Mouse (Mus musculus): Measurements from ENCODE around the gene Cenpl.
"Not testable (repeated sequence)": the region's sequence is repeated elsewhere in the genome, so short reads cannot be mapped to it uniquely, and the experiment has no call there.

The Cenpl gene

GRCm38 (mm10) chr1:161070352-161071271 lies at the start of gene Cenpl, which contains the start of gene Dars2:
Cenpl (plus strand) TSS chr1:161070713.
Dars2 (minus strand) TSS chr1:161070658.
- peak; percentile 93 to 98 for DNase-seq (ENCODE audit: low spot score in 2 of 2)

GRCm38 (mm10) chr1:161025410-161026210 lies 44.9 kb upstream of the Cenpl start:
- no peak for DNase-seq (ENCODE audit: low spot score in 2 of 2)

- no peak for DNase-seq (ENCODE audit: low spot score in 2 of 2)
Observed at GRCm38 (mm10) chr1:161027196-161027595, 43.3 kb upstream of the Cenpl start.

- not testable (repeated sequence) for DNase-seq (ENCODE audit: low spot score in 2 of 2)
Observed at GRCm38 (mm10) chr1:161028427-161028826, 42.1 kb upstream of the Cenpl start.

- no peak for DNase-seq (ENCODE audit: low spot score in 2 of 2)
Observed at GRCm38 (mm10) chr1:161030058-161030457, 40.5 kb upstream of the Cenpl start.

- DNase-seq (ENCODE audit: low spot score in 2 of 2), result no peak
Observed at GRCm38 (mm10) chr1:161031881-161032280, 38.6 kb upstream of the Cenpl start.

- DNase-seq (ENCODE audit: low spot score in 2 of 2), result no peak
Observed at GRCm38 (mm10) chr1:161032345-161032744, 38.2 kb upstream of the Cenpl start.

- no peak for DNase-seq (ENCODE audit: low spot score in 2 of 2)
Observed at GRCm38 (mm10) chr1:161033856-161034434, 36.6 kb upstream of the Cenpl start.

- peak; percentile 97 to 98 for DNase-seq (ENCODE audit: low spot score in 2 of 2)
Observed at GRCm38 (mm10) chr1:161034435-161035280, 35.9 kb upstream of the Cenpl start, which contains the start of gene Zbtb37. Zbtb37 (minus strand) TSS chr1:161034849.

- DNase-seq (ENCODE audit: low spot score in 2 of 2), result no peak
Observed at GRCm38 (mm10) chr1:161035281-161035785, 35.2 kb upstream of the Cenpl start.

GRCm38 (mm10) chr1:161035786-161036404 lies 34.6 kb upstream of the Cenpl start:
- DNase-seq (ENCODE audit: low spot score in 2 of 2), result no peak

- DNase-seq (ENCODE audit: low spot score in 2 of 2), result no peak
Observed at GRCm38 (mm10) chr1:161036411-161036841, 34.1 kb upstream of the Cenpl start.

- no peak for DNase-seq (ENCODE audit: low spot score in 2 of 2)
Observed at GRCm38 (mm10) chr1:161037026-161037425, 33.5 kb upstream of the Cenpl start.

GRCm38 (mm10) chr1:161037599-161037998 lies 32.9 kb upstream of the Cenpl start:
- no peak for DNase-seq (ENCODE audit: low spot score in 2 of 2)

GRCm38 (mm10) chr1:161038004-161038403 lies 32.5 kb upstream of the Cenpl start:
- no peak for DNase-seq (ENCODE audit: low spot score in 2 of 2)

- DNase-seq (ENCODE audit: low spot score in 2 of 2), result no peak
Observed at GRCm38 (mm10) chr1:161038968-161039721, 31.4 kb upstream of the Cenpl start.

- DNase-seq (ENCODE audit: low spot score in 2 of 2), result no peak
Observed at GRCm38 (mm10) chr1:161039741-161040425, 30.6 kb upstream of the Cenpl start.

- DNase-seq (ENCODE audit: low spot score in 2 of 2), result no peak
Observed at GRCm38 (mm10) chr1:161040426-161040770, 30.1 kb upstream of the Cenpl start.

- DNase-seq (ENCODE audit: low spot score in 2 of 2), result no peak
Observed at GRCm38 (mm10) chr1:161040855-161041254, 29.7 kb upstream of the Cenpl start.
